Mouse (Mus musculus) G1E (cell line): ENCODE measurements at regions not wholly inside any gene's neighbourhood (a gene's known extent, or its start where the extent isn't known, plus 50 kb on each side); places are given as distances from the start of the nearest gene placed in this dataset.
"Not testable (repeated sequence)": the region's sequence is repeated elsewhere in the genome, so short reads cannot be mapped to it uniquely, and the experiment has no call there.

Source experiments
- ATAC-seq: 2 replicates; pipeline ENCODE4 v1.8.0; 2016; ENCODE audit warnings: mild to moderate bottlenecking; ENCODE audit not compliant: insufficient number of reproducible peaks, poor library complexity, low FRiP score, severe bottlenecking; ENCODE audit errors: extremely low read depth
- DNase-seq: peaks from one replicate; pipeline ENCODE4 v3.0.0; 2012; ENCODE audit warnings: low spot score
- H3K27me3 ChIP-seq: 2 replicates; pipeline ENCODE4 v1.6.1; 2012; ENCODE audit warnings: mild to moderate bottlenecking, low read length, inconsistent platforms; ENCODE audit not compliant: insufficient read depth
- H3K36me3 ChIP-seq: replicated peaks from 2 replicates; pipeline ENCODE3; 2012; ENCODE audit warnings: mild to moderate bottlenecking, inconsistent platforms
- H3K4me1 ChIP-seq: 2 replicates; pipeline ENCODE4 v1.6.1; 2012; ENCODE audit warnings: low read depth, low read length, inconsistent platforms, mixed read lengths; ENCODE audit not compliant: insufficient read depth
- H3K4me3 ChIP-seq: 2 replicates; pipeline ENCODE4 v1.5.1; 2012; ENCODE audit warnings: low read depth, mild to moderate bottlenecking, inconsistent platforms, low read length, moderate library complexity, mixed read lengths
- H3K9me3 ChIP-seq: replicated peaks from 2 replicates; pipeline ENCODE4 v1.6.1; 2012; ENCODE audit warnings: inconsistent platforms
- CTCF ChIP-seq: IDR thresholded peaks from 2 replicates; pipeline ENCODE4 v1.5.1; 2012; ENCODE audit warnings: low read depth, low read length, inconsistent platforms, mixed read lengths
- GATA1 ChIP-seq: IDR thresholded peaks from 2 replicates; pipeline ENCODE4 v1.6.1; 2012; ENCODE audit warnings: borderline replicate concordance, low read length, inconsistent platforms, mixed read lengths
- GATA2 ChIP-seq: IDR thresholded peaks from 2 replicates; pipeline ENCODE4 v1.6.1; 2012; ENCODE audit warnings: low read depth, low read length, inconsistent platforms, borderline replicate concordance
- POLR2AphosphoS5 ChIP-seq: IDR thresholded peaks from 2 replicates; pipeline ENCODE4 v1.6.1; 2012; ENCODE audit warnings: low read depth, low read length, inconsistent platforms; ENCODE audit not compliant: insufficient replicate concordance
- TAL1 ChIP-seq: conservative IDR thresholded peaks from 2 replicates; pipeline ENCODE4 v1.6.1; 2012; ENCODE audit warnings: low read depth, low read length, inconsistent platforms, mixed read lengths

DNA sequence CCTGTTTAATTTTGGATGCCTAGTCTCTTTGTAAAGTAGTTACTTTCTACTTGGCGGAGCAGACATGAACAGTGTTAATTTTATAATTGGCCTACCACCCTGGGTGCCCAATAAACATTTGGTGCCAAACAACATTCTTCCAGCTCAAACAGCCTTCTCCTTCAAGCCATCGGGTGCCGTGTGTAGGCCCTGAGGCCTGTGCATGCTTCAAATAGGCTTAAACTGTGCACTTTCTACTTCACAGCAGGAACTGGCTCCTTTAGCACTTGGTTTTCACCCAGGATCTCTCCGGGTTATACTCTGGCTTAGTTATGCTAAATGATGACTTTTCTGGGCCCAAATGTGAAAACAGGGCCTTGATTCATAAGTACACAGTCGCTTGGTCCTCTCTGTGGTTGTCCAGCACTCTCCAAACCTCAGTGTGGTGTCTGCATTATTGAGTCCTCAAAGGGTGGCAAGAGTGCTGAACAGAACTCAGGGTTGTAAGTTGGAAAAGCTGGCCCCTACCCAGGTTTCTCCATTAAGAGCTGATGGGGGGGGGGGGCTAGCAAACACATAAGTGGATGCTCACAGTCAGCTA is 86.1 kb upstream of the Nxpe4 start:
- H3K4me3 ChIP-seq, result no peak overlapping the region
- no peak for TF ChIP-seq GATA2
- TF ChIP-seq CTCF, result no peak
- TF ChIP-seq GATA1, result no peak
- no peak for TF ChIP-seq TAL1
- TF ChIP-seq POLR2AphosphoS5, result no peak
- DNase-seq (no peak), ATAC-seq (no peak)
- no peaks in the 10 kb centered on the region for H3K36me3 ChIP-seq
- no peaks in the 10 kb centered on the region for H3K27me3 ChIP-seq
- no peaks in the 10 kb centered on the region for H3K9me3 ChIP-seq
- H3K4me1 ChIP-seq, result no peaks in the 10 kb centered on the region

DNA sequence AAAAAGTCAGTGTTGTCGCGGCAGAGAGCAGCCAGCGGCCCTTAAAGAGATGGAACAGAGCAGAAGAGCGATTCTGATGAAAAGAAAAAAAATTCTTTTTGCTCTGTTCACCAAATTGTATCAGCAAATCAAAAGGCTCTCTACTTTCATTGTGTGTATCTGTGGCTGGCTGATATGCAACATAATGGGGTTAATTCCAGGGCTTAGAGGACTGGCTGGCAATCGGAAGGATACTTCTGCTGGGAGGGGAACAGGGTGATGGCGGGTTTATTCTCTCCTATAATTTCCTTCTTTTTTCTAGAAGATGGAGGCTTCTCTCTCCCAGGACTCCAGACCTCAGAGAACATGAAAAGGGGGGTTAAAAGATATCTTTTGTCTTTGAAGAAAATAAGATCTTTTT is 79.4 kb upstream of the Nxpe4 start:
- H3K36me3 ChIP-seq, result no peaks in the 10 kb centered on the region
- H3K27me3 ChIP-seq, result peaks cover 6% of the 10 kb centered on the region; the same call in 1 of the 2 replicates
- no peaks in the 10 kb centered on the region for H3K4me1 ChIP-seq
- DNase-seq (no peak), ATAC-seq (no peak)
- TF ChIP-seq TAL1 (no peak), CTCF (no peak), GATA1 (no peak), GATA2 (no peak), POLR2AphosphoS5 (no peak)
- no peaks in the 10 kb centered on the region for H3K9me3 ChIP-seq
- H3K4me3 ChIP-seq, result no peak overlapping the region

DNA sequence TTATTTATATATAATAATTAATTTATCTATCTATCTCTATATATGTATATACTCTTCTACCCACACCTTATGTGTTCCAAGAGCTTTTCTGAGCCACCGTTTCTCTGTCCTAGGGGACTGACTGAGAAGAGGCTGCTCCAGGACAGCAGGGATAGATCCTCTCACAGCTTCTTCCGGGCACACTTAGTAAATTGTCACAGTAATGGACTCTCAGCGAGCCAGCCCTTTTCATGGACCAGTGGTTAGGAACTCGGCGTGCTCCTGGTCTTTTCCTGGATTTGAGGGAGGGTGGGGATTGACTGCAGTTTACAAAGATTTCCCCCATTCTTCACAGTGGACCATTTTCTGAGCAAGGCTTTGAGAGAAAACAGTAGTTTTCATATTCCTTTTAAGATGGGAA is 77.6 kb upstream of the Nxpe4 start:
- H3K9me3 ChIP-seq, H3K4me3 ChIP-seq, H3K27me3 ChIP-seq, ATAC-seq, DNase-seq, H3K4me1 ChIP-seq, H3K36me3 ChIP-seq: not testable (repeated sequence)

DNA sequence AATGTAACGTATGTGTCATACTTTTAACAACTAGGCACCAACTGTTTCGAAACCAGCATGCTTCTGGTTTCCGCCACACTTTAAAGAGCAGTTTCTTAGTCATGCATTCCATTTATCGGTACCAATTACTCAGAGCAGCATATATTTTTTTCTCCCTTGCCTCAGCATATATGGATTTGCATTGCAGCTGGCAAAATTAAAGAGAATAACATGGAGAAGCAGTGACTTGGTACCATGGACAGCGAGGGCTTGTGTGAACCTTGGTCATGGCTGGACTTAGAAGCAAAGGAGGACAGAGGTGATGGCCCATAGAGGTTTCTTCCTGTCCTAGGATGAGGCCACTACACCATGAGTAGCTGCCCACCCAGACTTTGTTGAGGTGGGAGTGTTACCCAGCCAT is 72.2 kb upstream of the Nxpe4 start:
- ATAC-seq, result no peak

DNA sequence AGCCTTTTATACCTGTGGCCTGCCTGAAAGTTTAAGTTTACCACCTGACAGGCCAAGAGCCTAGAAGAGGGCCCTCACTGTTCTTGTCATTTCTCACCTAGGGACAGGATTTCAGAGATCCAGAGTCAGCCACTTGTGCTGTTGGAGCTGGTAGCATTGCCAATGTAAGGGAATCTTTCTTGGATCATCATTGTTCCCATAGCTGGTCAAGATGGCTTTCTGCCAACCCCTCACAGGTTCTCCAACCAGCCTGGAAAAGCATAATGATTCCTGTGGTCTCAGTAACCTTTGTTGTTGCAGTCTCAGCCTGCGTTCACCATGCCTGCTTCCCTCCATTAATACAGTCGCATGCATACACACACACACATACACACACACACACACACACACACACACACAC is 67.1 kb upstream of the Nxpe4 start:
- Histone ChIP-seq H3K9me3 (no peaks in the 10 kb centered on the region), H3K4me1 (no peaks in the 10 kb centered on the region), H3K36me3 (no peaks in the 10 kb centered on the region), H3K4me3 (no peak overlapping the region), H3K27me3 (no peaks in the 10 kb centered on the region)
- no peak for ATAC-seq
- TF ChIP-seq GATA1 (no peak), TAL1 (no peak), POLR2AphosphoS5 (no peak), GATA2 (no peak), CTCF (no peak)
- no peak for DNase-seq

More for the DNA sequence above, 72.2 kb upstream of the Nxpe4 start:
- TF ChIP-seq POLR2AphosphoS5 (no peak), GATA1 (no peak), GATA2 (no peak), CTCF (no peak), TAL1 (no peak)
- Histone ChIP-seq H3K4me3 (no peak overlapping the region), H3K9me3 (no peaks in the 10 kb centered on the region), H3K27me3 (0 out of 2 replicates have a peak, but pooled peaks cover 3% of the 10 kb centered on the region), H3K36me3 (no peaks in the 10 kb centered on the region), H3K4me1 (no peaks in the 10 kb centered on the region)
- DNase-seq, result no peak

DNA sequence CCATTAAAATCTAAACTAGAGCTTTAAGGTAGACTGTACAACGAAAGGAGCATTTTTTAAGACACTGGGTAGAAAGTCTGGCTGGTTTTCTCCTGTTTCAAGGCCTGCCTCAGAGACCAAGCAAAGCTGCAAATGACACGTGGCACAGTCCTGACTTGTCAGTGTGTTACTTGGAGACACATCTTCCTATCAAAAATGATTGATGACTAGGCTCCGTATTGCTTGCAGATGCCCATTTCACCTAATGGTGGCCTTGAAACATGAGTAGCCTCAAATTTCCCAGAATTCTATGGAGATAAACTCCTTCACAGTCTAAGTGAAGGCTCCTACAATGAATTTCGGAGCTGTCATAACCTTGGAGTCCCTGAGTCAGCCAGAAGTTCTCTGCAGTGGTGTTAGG is 62.0 kb upstream of the Nxpe4 start:
- Histone ChIP-seq H3K27me3 (no peaks in the 10 kb centered on the region), H3K4me3 (no peak overlapping the region), H3K36me3 (no peaks in the 10 kb centered on the region), H3K9me3 (no peaks in the 10 kb centered on the region), H3K4me1 (no peaks in the 10 kb centered on the region)
- ATAC-seq (no peak), DNase-seq (no peak)
- no peak for TF ChIP-seq TAL1
- TF ChIP-seq POLR2AphosphoS5, result no peak
- TF ChIP-seq CTCF, result no peak
- no peak for TF ChIP-seq GATA2
- TF ChIP-seq GATA1, result no peak
